Mouse (Mus musculus) monocyte, adult 5-6 weeks (primary cell): ENCODE measurements around the gene Prcc. TPM values are rescaled to one million over a fixed set of nuclear protein-coding genes. Genes with fewer than 3 reads are reported as not detected.

ENCODE experiments used
- ATAC-seq: fragments of 153-309, 156-312 bp; replicated peaks from 2 replicates; pipeline ENCODE4 v1.8.0; 2017; ENCODE audit warnings: mild to moderate bottlenecking; ENCODE audit not compliant: low TSS enrichment, insufficient number of reproducible peaks, severe bottlenecking, poor library complexity, low FRiP score
- total RNA-seq: library from RNA; stranded (forward); fragments of 200-1000, 200-491, 200-594 nt; gene quantifications from 3 replicates; pipeline ENCODE4 v1.2.3, GENCODE M21; 2017

Gene Prcc
- total RNA-seq, 1 experiment from 2014 or later, result 18.4 TPM

- ATAC-seq, result no peak
Observed at GRCm38 (mm10) chr3:87809322-87809962, 76.0 kb downstream of the Prcc start.

Other genes with a start within 250 kb of the Prcc start
- 0.39 to 1.2 TPM (median 0.53 TPM) in 3 replicates for gene Lrrc71, start 137.0 kb downstream of the Prcc start, total RNA-seq
- gene Ntrk1, start 90.4 kb downstream of the Prcc start, total RNA-seq, result 0.32 TPM in 1 of 3 replicates, not detected in the others
- 0.21 to 0.49 TPM in 2 of 3 replicates, not detected in the other for gene Insrr, start 88.7 kb downstream of the Prcc start, total RNA-seq
- 6.5 to 33.3 TPM (median 10.7 TPM) in 3 replicates for gene Pear1, start 61.3 kb downstream of the Prcc start, total RNA-seq
- gene Sh2d2a, start 38.9 kb downstream of the Prcc start, total RNA-seq, result 64.0 to 201 TPM (median 71.7 TPM) in 3 replicates
- gene Hdgf, start 20.7 kb upstream of the Prcc start, total RNA-seq, result 64.5 to 128 TPM (median 77.2 TPM) in 3 replicates
- 149 to 161 TPM (median 154 TPM) in 3 replicates for gene Mrpl24, start 33.9 kb upstream of the Prcc start, total RNA-seq
- gene Isg20l2, start 44.7 kb upstream of the Prcc start, total RNA-seq, result 33.3 to 49.0 TPM (median 35.4 TPM) in 3 replicates
- 12.9 to 20.5 TPM (median 16.9 TPM) in 3 replicates for gene Rrnad1, start 45.1 kb upstream of the Prcc start, total RNA-seq
- not detected in 3 replicates for gene Crabp2, start 63.1 kb upstream of the Prcc start, total RNA-seq
- gene Nes, start 85.5 kb upstream of the Prcc start, total RNA-seq, result 0.58 to 2.0 TPM (median 1.6 TPM) in 3 replicates
- not detected in 3 replicates for gene Bcan, start 114.6 kb upstream of the Prcc start, total RNA-seq
- gene Hapln2, start 142.0 kb upstream of the Prcc start, total RNA-seq, result not detected in 3 replicates
- gene Gpatch4, start 157.5 kb upstream of the Prcc start, total RNA-seq, result 3.8 to 10.5 TPM (median 4.8 TPM) in 3 replicates
- gene Naxe, start 172.9 kb upstream of the Prcc start, total RNA-seq, result 15.7 to 28.8 TPM (median 19.1 TPM) in 3 replicates
- gene Ttc24, start 192.7 kb upstream of the Prcc start, total RNA-seq, result not detected in 3 replicates
- gene Iqgap3, start 196.4 kb upstream of the Prcc start, total RNA-seq, result not detected in 3 replicates